19 mouse cellular contexts compared by ENCODE assay signal in the genomic region with DNA sequence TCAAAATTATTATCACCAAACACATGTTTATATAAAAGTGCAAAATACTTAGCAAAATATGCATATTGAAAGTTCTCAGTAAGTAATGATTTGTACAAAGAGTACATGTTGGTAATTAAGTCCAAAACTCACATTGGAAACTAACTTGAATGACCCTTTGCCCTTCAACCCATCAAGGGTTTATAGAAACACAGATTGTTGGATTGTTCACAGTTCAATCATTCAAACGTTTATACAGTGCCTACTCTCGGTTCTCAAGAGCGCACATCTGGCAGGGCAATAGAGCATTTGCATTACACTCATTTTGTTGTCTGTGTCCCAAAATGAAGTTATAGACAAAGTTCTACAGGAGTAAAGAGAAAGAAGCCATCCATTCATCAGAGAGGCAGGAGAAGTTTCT.
"Had no signal": no experiment of that assay in that cellular context is flagged by ENCODE, and none has a peak within 500 bp of the region (broad histone marks: within the 10 kb centered on the region; RNA-seq: fewer than 3 reads in every experiment).

No protein-coding gene starts in this region.

- ATAC-seq: intestine, embryonic 15.5 days; lung, postnatal 0 days; midbrain, embryonic 13.5 days had no signal

- H3K27me3 ChIP-seq: intestine, embryonic 15.5 days; limb, embryonic 13.5 days; liver, embryonic 13.5 days; megakaryocyte, embryonic 14.5 days; midbrain, embryonic 13.5 days; neural tube, embryonic 12.5 days; neural tube, embryonic 15.5 days; stomach, embryonic 15.5 days had no signal

- H3K4me3 ChIP-seq: intestine, embryonic 15.5 days; limb, embryonic 10.5 days; limb, embryonic 13.5 days; liver, embryonic 13.5 days; megakaryocyte, embryonic 14.5 days; midbrain, embryonic 10.5 days; midbrain, embryonic 13.5 days; neural tube, embryonic 12.5 days; neural tube, embryonic 15.5 days; stomach, embryonic 15.5 days had no signal

- H3K9me3 ChIP-seq: intestine, embryonic 15.5 days; limb, embryonic 10.5 days; limb, embryonic 13.5 days; liver, embryonic 13.5 days; megakaryocyte, embryonic 14.5 days; midbrain, embryonic 10.5 days; midbrain, embryonic 13.5 days; neural tube, embryonic 12.5 days; neural tube, embryonic 15.5 days; stomach, embryonic 15.5 days had no signal

- H3K27ac ChIP-seq: intestine, embryonic 15.5 days; limb, embryonic 10.5 days; limb, embryonic 13.5 days; liver, embryonic 13.5 days; midbrain, embryonic 10.5 days; midbrain, embryonic 13.5 days; neural tube, embryonic 12.5 days; neural tube, embryonic 15.5 days; stomach, embryonic 15.5 days had no signal

- DNase-seq: kidney, adult 11 months; kidney, postnatal 14 days; kidney, postnatal 4 days; liver; liver, embryonic 13.5 days; lung, embryonic 14.5 days; right cerebral cortex, postnatal 25 days; spleen, adult 18-20 months; thymus, postnatal 25 days had no signal

- H3K4me2 ChIP-seq: intestine, embryonic 15.5 days; limb, embryonic 13.5 days; liver, embryonic 13.5 days; lung, embryonic 14.5 days; midbrain, embryonic 13.5 days; neural tube, embryonic 12.5 days; neural tube, embryonic 15.5 days; stomach, embryonic 15.5 days had no signal

- H3K9ac ChIP-seq: intestine, embryonic 15.5 days; limb, embryonic 13.5 days; liver, embryonic 13.5 days; lung, embryonic 14.5 days; midbrain, embryonic 13.5 days; neural tube, embryonic 12.5 days; neural tube, embryonic 15.5 days; stomach, embryonic 15.5 days had no signal

- H3K36me3 ChIP-seq: intestine, embryonic 15.5 days; neural tube, embryonic 15.5 days; stomach, embryonic 15.5 days had no signal
